Mouse (Mus musculus) olfactory bulb, adult 2 months (tissue): ENCODE measurements around the gene Hoxc6.

ENCODE experiments used
- CTCF ChIP-seq: fragments of 200-500 bp; IDR thresholded peaks from 2 replicates; pipeline ENCODE4 v1.5.1; 2012; ENCODE audit warnings: low read depth, mild to moderate bottlenecking, low read length, moderate library complexity; ENCODE audit not compliant: insufficient read depth
- POLR2A ChIP-seq: fragments of 200-500 bp; IDR thresholded peaks from 2 replicates; pipeline ENCODE4 v1.6.1; 2012; ENCODE audit warnings: mild to moderate bottlenecking, low read depth, low read length, moderate library complexity; ENCODE audit not compliant: insufficient read depth

- TF ChIP-seq CTCF = no peak
- TF ChIP-seq POLR2A = no peak
These were observed 32.1 kb downstream of the Hoxc6 start for GRCm38 (mm10) chr15:103030142-103030541.
